Mouse (Mus musculus): ENCODE measurements at regions not wholly inside any gene's neighbourhood (a gene's known extent, or its start where the extent isn't known, plus 50 kb on each side); places are given as distances from the start of the nearest gene placed in this dataset.
A peak's percentile ranks its signal among the peaks of the same experiment; 100 is the strongest.

DNA sequence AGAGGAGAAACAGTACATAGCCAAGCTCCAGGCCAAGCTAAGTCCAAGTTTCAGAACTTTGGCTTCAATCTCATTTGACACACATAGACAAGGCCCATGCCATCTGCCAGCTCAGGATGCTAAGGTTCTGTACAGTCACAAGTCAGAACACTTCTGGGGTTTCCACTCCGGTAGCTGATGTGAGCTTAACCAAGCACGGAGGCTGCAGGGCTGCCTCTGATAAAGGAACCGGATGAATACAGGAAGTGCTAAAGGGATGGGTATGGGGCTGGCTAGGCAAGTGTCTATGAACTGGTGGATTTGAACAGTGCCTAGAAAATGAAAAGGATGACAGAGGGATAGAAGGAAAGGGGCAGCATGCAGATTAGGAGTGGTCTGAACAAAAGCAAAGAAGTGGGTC, 75.4 kb upstream of the Vldlr start:
- no peak for DNase-seq

DNA sequence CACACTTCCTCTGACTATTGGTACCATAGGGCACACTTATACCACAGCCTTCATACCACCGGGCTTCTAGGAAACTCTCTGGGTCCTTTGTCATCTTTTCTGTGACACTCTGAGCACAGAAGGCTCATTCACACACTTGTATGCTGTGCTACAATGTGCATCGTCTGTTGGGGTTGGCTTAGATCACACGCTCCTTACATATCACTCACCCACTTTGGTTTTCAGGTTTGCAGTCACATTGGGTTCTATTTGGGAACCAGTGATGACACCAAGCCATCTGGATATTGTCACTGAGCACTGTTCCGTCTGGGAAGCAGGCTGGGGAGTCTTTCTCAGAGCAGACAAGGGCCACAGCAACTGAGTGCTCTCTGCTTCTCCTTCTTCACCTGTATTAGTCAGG, 74.1 kb upstream of the Vldlr start:
- DNase-seq: no peak

DNA sequence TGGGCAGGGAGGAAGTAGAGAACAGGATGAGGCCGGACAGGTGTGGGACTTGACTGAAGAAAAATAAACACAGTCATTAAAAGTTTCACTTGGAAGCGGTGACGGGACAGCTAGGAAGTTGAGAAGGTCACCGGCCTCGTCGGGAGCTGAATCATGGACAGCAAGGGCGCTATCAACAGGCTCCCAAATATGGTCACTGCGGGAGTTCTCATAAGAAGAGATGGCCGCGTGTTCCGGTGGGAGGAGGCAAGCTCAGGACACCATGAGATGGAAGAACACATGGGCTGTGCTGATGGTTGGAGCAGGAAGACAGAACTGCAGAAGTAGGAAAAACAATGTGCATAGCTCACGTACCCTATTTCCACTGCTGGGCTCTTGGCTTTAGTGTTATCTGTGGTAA, 68.9 kb upstream of the Vldlr start:
- DNase-seq: peak; percentile 34

DNA sequence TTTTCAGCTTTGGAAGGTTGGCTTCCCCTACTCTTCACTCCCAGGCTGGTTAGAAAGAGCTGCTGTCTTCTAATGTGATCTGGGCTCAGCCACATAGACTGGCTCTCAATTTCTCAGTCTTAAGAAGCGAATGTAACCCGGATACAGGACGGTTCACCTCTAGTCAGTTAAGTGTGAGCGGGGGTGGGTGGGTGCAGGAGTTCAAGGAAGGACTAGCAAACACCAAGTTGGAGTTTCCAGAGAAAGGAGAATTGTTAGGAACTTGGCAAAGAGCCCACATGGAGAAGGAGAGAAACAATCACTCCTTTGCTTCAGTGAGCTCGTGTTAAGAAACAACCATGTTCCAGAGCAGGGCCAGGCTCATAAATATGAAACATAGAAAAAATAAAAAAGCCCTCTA, 68.0 kb upstream of the Vldlr start:
- DNase-seq: no peak

DNA sequence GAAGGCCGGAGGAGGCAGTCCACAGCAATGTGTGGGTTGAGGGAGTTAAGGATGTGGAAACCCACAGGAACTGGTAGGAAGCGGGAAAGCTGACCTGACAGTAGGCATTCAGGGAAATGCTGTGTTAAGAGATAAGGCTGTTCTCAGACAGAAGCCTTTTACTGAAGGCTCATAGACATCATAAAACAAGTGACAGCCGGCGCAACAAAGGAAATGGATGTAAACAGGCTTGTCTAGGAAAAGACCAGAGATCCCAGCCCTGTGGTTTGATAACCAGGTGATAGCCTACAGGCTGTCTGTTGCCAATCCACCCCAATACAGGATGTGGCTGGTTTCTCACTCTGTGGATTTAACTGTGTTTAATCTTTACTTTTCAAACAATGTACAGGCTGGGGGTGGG, 66.7 kb upstream of the Vldlr start:
- no peak for DNase-seq

DNA sequence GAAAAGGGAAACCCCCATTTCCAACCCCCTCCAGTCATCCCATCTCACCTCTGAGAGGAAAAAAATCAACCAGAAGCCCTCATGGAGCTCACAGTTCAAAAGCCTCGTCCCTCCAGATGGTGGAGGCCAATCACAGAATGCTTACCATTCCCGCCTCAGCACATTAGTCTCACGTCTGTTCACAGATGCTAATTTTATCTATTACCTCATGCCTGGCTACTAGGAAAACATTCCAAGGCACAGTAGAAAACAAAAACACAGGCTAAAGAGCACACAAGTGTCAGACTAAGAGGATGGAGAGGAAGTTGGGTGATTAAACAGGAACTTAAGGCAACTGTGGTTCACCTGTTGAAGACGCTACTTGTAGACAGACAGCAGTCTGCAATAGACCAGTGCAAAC, 54.4 kb upstream of the Vldlr start:
- no peak for DNase-seq
